Comparison of ENCODE assay signal across 8 mouse cellular contexts in the genomic region with DNA sequence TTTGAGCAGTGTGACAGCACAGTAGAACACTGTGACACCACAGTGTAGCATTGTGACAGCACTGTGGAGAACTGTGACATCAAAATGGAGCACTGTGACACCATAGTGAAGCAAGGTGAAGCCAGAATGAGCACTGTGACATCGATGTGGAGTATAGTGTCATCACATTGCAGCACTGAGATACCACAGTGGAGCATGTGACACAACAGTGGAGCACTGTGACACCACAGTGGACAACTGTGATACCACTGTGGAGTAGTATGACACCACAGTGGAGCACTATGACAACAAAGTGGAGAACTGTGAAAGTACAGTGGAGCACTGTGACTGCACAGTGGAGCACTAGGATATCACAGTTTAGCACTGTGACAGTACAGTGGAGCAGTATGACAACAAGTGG.
DNase-seq lines count a peak whose midpoint lies in the region; ATAC-seq lines count a peak whose summit lies in the region.

No protein-coding gene starts in this region.

- 58% methylated on average over 1 of the region's 1 CpGs for WGBS in liver, embryonic 11.5 days
- WGBS in stomach, embryonic 16.5 days, result 51% methylated on average over 1 of the region's 1 CpGs

- H3K9me3 ChIP-seq in liver, embryonic 11.5 days (ENCODE audit: control insufficient read depth, low read length), result peaks cover 56% of the 10 kb centered on the region
- H3K9me3 ChIP-seq in stomach, embryonic 16.5 days (replicated peaks; ENCODE audit: control insufficient read depth, low read length), result peaks cover 34% of the 10 kb centered on the region

- no peak overlapping the region for H3K27ac ChIP-seq in liver, embryonic 11.5 days (ENCODE audit: low read depth, low read length)
- H3K27ac ChIP-seq in stomach, embryonic 16.5 days (ENCODE audit: low read length), result no peak overlapping the region

- 0 out of 2 replicates have a peak, but pooled peaks cover 3% of the 10 kb centered on the region for H3K36me3 ChIP-seq in liver, embryonic 11.5 days (ENCODE audit: control insufficient read depth, insufficient read depth, low read length)
- H3K36me3 ChIP-seq in stomach, embryonic 16.5 days (ENCODE audit: control insufficient read depth, insufficient read depth, low read length), result no peaks in the 10 kb centered on the region

- no peak overlapping the region for H3K4me2 ChIP-seq in liver, embryonic 11.5 days
- no peak overlapping the region for H3K4me2 ChIP-seq in stomach, embryonic 16.5 days (ENCODE audit: low read depth, low read length)

- H3K4me3 ChIP-seq in liver, embryonic 11.5 days (ENCODE audit: low read depth, low read length), result no peak overlapping the region
- H3K4me3 ChIP-seq in stomach, embryonic 16.5 days (replicated peaks; ENCODE audit: low read length), result no peak overlapping the region

- peak; percentile 85 for DNase-seq in heart, adult 11 months
- DNase-seq in heart, postnatal 25 days (ENCODE audit: low spot score), result no peak
- DNase-seq in thymus, postnatal 4 days, result peak; percentile 3
- DNase-seq in thymus, postnatal 0 days (ENCODE audit: low spot score), result no peak
- DNase-seq in liver, embryonic 11.5 days (ENCODE audit: low spot score), result no peak
- no peak for DNase-seq in layer of hippocampus, adult 8-10 months (ENCODE audit: low spot score in 2 of 2)
- DNase-seq in frontal cortex, adult 2 months (ENCODE audit: extremely low spot score in 1 of 2, low spot score in 1 of 2), result no peak

- no peaks in the 10 kb centered on the region for H3K4me1 ChIP-seq in liver, embryonic 11.5 days (replicated peaks; ENCODE audit: control insufficient read depth, insufficient read depth, low read length)
- no peaks in the 10 kb centered on the region for H3K4me1 ChIP-seq in stomach, embryonic 16.5 days (ENCODE audit: control insufficient read depth, insufficient read depth, low read length)

- ATAC-seq in liver, embryonic 11.5 days (replicated peaks; ENCODE audit: low FRiP score), result peak; percentile 27
- peak; percentile 41; the same call in 1 of the 2 replicates for ATAC-seq in stomach, embryonic 16.5 days (ENCODE audit: insufficient read depth, low FRiP score)

- intact Hi-C loops in heart, postnatal 25 days (cut with DNase I), result no loop called here

- no peak overlapping the region for H3K9ac ChIP-seq in liver, embryonic 11.5 days (ENCODE audit: low read depth, low read length)
- H3K9ac ChIP-seq in stomach, embryonic 16.5 days (ENCODE audit: low read length), result no peak overlapping the region

- H3K27me3 ChIP-seq in liver, embryonic 11.5 days (replicated peaks; ENCODE audit: control insufficient read depth, insufficient read depth, low read length), result no peaks in the 10 kb centered on the region
- H3K27me3 ChIP-seq in stomach, embryonic 16.5 days (ENCODE audit: control insufficient read depth, insufficient read depth, low read length), result no peaks in the 10 kb centered on the region

Comparison
In these comparisons a context has a peak if more than half of its experiments do, and no peak if none do; other contexts are left out.
1. DNase-seq: peak in heart, adult 11 months (single experiment) and thymus, postnatal 4 days (single experiment); none in heart, postnatal 25 days (single experiment), thymus, postnatal 0 days (single experiment), liver, embryonic 11.5 days (single experiment), layer of hippocampus, adult 8-10 months (0 of 2) and frontal cortex, adult 2 months (0 of 2).